Mouse (Mus musculus): Measurements from ENCODE around the gene Ankrd26. TPM values are rescaled to one million over a fixed set of nuclear protein-coding genes. Genes with fewer than 3 reads are reported as not detected.

Ankrd26 gene
- polyA plus RNA-seq (2012; rRNA removed): 1.0 TPM in 2 replicates

DNA sequence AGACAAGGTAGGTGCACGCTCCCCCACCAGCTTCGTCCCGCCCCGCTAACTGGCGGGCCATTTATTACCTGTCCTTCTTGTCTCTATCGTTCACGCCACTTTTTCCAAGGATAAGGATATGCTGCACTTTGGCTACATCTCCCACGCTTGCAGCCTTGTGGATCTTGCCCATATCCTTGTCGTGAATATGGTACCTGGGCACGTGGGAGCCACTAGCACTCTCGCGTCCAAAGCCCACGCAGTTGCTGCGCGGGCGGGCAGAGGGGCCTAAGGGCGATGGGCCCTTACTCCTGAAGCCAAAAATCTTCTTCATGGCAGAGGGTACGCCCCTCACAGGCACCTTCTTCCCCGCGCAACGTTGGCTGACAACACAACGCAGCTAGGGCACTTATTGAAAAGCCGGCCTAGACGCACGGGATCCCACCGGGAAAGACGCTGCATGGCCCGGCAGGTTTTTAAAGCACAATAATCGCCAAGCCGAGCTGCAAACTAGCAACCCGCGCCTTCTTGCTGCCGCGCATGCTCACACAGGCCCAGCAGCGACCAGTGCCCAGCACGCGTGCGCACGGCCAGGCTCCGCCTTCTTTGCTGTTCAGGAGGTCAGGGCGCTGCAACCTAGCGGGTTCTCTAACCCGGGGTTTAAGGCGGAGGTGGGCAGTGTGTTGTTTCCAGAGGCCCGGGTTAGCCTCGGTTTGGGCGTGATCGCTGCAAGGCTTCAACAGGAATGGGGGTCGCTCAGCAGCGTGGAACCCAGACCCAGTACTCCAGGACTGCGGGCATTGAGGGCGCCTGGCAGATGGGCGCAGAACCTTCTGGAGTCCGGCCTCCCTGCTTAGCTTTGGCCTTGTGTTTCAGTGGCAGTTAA, at the start of gene Ankrd26:
Gene Ankrd26 (minus strand): TSS at position 482 of the 865 bp plus-strand sequence.
- Histone ChIP-seq H3K27ac (ENCODE audit: insufficient read depth, low read depth, low read length) (peak within 1 kb of the TSS; percentile 44), H3K4me3 (ENCODE audit: insufficient read depth, low read depth, low read length) (peak within 1 kb of the TSS; percentile 72), H3K27me3 (replicated peaks; ENCODE audit: control insufficient read depth, insufficient read depth, low read length) (no peaks in the 10 kb centered on the region), H3K36me3 (ENCODE audit: control insufficient read depth, insufficient read depth, low read length) (no peaks in the 10 kb centered on the region; the same call in 1 of the 2 replicates), H3K4me1 (ENCODE audit: control insufficient read depth, insufficient read depth, low read length) (no peaks in the 10 kb centered on the region)
- peak; percentile 97 for DNase-seq
- 1% methylated on average over 54 of the region's 54 CpGs for WGBS
- TF ChIP-seq POLR2A (IDR thresholded peaks at IDR 0.05; ENCODE audit: low read depth, low read length) (peak; percentile 35), CTCF (conservative IDR thresholded peaks at IDR 0.05; ENCODE audit: insufficient read depth, insufficient read length, low read depth, low read length) (no peak)

DNA sequence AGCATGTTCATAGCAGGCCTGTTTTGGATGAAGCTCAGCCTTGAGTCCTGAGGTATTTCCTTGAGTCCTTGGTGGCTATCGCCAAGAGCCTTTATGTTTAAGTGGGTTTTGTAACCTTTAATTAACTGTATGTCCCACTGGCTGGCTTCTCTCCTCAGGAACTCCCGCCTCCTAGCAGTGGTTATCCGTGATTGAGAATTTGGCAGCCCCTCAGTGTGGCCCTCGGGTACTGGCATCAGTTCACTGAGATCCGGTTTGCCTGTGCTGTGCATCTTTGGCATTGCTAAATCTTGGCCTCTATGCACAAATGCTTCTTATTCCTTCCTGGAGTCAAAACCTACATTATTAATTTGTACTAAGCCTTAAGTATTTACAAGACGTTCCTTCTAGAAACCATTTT, 46.9 kb upstream of the Ankrd26 start:
- peaks cover 2% of the 10 kb centered on the region; the same call in 1 of the 2 replicates for H3K27me3 ChIP-seq (replicated peaks; ENCODE audit: control insufficient read depth, insufficient read depth, low read length)
- no peak for DNase-seq
- no peaks in the 10 kb centered on the region for H3K36me3 ChIP-seq (ENCODE audit: control insufficient read depth, insufficient read depth, low read length)
- no peak overlapping the region for H3K4me3 ChIP-seq (ENCODE audit: insufficient read depth, low read depth, low read length)
- TF ChIP-seq CTCF (conservative IDR thresholded peaks at IDR 0.05; ENCODE audit: insufficient read depth, insufficient read length, low read depth, low read length) (no peak), POLR2A (IDR thresholded peaks at IDR 0.05; ENCODE audit: low read depth, low read length) (no peak)
- no peak overlapping the region for H3K27ac ChIP-seq (ENCODE audit: insufficient read depth, low read depth, low read length)
- WGBS: 90% methylated on average over 6 of the region's 6 CpGs
- no peaks in the 10 kb centered on the region for H3K4me1 ChIP-seq (ENCODE audit: control insufficient read depth, insufficient read depth, low read length)

DNA sequence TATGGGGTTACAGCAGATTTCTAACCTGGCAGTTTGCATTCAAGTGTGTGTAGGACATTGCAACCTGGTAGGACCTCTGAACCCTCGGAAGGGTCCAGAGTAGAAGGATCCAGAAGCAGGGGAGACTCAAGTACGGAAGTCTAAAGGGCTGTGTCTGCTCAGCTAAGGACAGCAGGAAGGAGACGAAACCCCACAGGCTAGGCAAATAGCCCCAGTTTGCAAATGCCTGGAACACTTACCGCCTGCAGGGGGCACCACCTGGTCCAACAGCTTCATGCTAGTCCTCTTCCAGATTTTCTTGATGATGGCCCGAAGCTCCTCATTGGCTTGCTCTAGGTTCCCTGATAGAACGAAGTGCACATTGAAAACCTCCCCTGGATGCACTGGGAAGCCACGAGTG, 43.9 kb upstream of the Ankrd26 start:
- no peaks in the 10 kb centered on the region for H3K36me3 ChIP-seq (ENCODE audit: control insufficient read depth, insufficient read depth, low read length)
- TF ChIP-seq POLR2A (IDR thresholded peaks at IDR 0.05; ENCODE audit: low read depth, low read length): no peak
- 0 out of 2 replicates have a peak, but pooled peaks have one; percentile 6 for TF ChIP-seq CTCF (conservative IDR thresholded peaks at IDR 0.05; ENCODE audit: insufficient read depth, insufficient read length, low read depth, low read length)
- H3K27me3 ChIP-seq (replicated peaks; ENCODE audit: control insufficient read depth, insufficient read depth, low read length): no peaks in the 10 kb centered on the region
- no peak overlapping the region for H3K27ac ChIP-seq (ENCODE audit: insufficient read depth, low read depth, low read length)
- no peak overlapping the region for H3K4me3 ChIP-seq (ENCODE audit: insufficient read depth, low read depth, low read length)
- 73% methylated on average over 7 of the region's 7 CpGs for WGBS
- no peaks in the 10 kb centered on the region for H3K4me1 ChIP-seq (ENCODE audit: control insufficient read depth, insufficient read depth, low read length)
- DNase-seq: no peak

DNA sequence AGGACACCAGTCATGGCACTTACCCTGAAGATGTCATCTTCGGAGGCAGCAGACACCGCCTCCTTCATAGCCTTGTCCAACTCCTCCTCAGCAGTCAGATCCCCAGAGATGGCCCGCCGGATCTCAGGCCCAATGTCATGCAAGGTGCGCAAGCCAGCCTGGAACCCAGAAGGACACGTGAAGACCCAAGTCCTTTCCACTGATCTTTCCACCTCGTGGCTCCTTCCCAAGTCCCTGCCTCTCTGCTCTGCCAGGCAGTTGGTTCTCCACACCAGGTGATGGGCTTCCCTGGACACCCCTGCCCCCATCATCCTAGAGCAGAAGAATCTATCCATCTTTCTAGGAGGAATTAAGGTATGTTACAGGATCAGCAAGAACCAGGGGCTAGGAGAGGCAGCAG, 41.8 kb upstream of the Ankrd26 start:
- WGBS: 91% methylated on average over 7 of the region's 7 CpGs
- no peak for DNase-seq
- H3K36me3 ChIP-seq (ENCODE audit: control insufficient read depth, insufficient read depth, low read length): no peaks in the 10 kb centered on the region

DNA sequence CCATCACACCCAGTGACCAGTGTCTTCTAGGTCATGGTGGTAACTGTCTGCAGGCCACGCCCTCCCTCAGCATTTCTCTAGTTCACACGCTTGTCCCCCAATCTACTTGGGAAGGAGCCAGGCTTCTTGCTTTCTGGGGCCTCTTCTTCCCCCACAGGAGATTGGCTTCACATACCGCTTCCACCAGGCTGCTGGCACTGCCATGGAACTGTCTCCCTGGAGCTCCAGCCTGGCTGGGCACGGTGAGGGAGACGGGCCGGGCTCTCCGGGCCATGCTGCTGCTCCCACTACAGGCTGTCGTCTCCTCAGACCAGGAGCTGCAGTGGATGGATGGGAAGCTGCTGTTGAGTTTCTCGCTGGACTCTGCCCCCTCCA, 33.6 kb upstream of the Ankrd26 start:
- H3K4me3 ChIP-seq (ENCODE audit: insufficient read depth, low read depth, low read length): no peak overlapping the region
- H3K36me3 ChIP-seq (ENCODE audit: control insufficient read depth, insufficient read depth, low read length): no peaks in the 10 kb centered on the region
- H3K27me3 ChIP-seq (replicated peaks; ENCODE audit: control insufficient read depth, insufficient read depth, low read length): no peaks in the 10 kb centered on the region
- 74% methylated on average over 9 of the region's 9 CpGs for WGBS
- H3K4me1 ChIP-seq (ENCODE audit: control insufficient read depth, insufficient read depth, low read length): no peaks in the 10 kb centered on the region
- H3K27ac ChIP-seq (ENCODE audit: insufficient read depth, low read depth, low read length): no peak overlapping the region
- no peak for TF ChIP-seq CTCF (conservative IDR thresholded peaks at IDR 0.05; ENCODE audit: insufficient read depth, insufficient read length, low read depth, low read length)
- TF ChIP-seq POLR2A (IDR thresholded peaks at IDR 0.05; ENCODE audit: low read depth, low read length): no peak
- DNase-seq: no peak

More for the DNA sequence above, 41.8 kb upstream of the Ankrd26 start:
- H3K27ac ChIP-seq (ENCODE audit: insufficient read depth, low read depth, low read length): no peak overlapping the region
- H3K27me3 ChIP-seq (replicated peaks; ENCODE audit: control insufficient read depth, insufficient read depth, low read length): no peaks in the 10 kb centered on the region
- no peaks in the 10 kb centered on the region for H3K4me1 ChIP-seq (ENCODE audit: control insufficient read depth, insufficient read depth, low read length)
- TF ChIP-seq CTCF (conservative IDR thresholded peaks at IDR 0.05; ENCODE audit: insufficient read depth, insufficient read length, low read depth, low read length): no peak
- H3K4me3 ChIP-seq (ENCODE audit: insufficient read depth, low read depth, low read length): no peak overlapping the region

DNA sequence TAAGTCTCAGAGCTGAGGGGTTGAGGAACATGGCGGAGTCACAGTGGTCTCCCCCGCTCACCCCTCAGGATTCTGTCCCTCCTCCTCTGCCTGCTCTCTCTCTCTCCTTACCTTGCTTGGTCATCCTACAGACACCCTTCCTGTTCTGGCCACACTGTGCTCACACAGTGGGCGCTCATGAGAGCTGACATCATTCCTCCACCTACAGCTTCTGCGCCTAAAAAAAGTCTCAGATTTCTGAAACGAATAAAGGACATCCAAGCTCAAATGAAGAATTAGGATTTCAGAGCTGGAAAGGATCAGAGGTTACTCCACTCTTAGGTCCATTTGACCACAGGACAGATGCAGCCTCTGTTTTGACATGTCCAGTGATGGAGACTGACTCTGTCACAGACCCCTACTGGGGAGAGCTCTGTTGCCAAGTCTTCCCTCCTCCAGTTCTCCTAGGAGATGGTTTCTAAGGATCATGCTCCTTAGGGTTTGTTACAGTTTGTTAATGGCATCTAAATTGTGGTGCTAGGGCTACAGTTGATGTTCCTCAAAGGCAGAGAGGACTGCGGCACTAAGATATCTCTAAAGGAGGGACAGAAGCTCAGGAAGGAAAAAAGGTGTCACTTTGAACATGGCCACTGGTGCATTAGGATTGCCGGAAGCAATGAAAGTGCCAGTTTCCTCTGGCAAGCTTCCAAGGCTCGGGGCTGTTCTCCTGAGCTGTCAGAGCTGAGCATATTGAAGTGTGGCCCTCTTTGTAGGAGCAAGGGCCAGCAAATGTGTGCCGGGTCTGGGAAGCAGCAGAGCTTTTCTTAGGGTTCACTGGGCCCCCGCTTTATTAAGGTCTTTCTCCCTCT, 33.0 kb upstream of the Ankrd26 start:
- Histone ChIP-seq H3K36me3 (ENCODE audit: control insufficient read depth, insufficient read depth, low read length) (no peaks in the 10 kb centered on the region), H3K4me1 (ENCODE audit: control insufficient read depth, insufficient read depth, low read length) (no peaks in the 10 kb centered on the region), H3K27me3 (replicated peaks; ENCODE audit: control insufficient read depth, insufficient read depth, low read length) (no peaks in the 10 kb centered on the region), H3K4me3 (ENCODE audit: insufficient read depth, low read depth, low read length) (no peak overlapping the region), H3K27ac (ENCODE audit: insufficient read depth, low read depth, low read length) (no peak overlapping the region)
- no peak for TF ChIP-seq POLR2A (IDR thresholded peaks at IDR 0.05; ENCODE audit: low read depth, low read length)
- no peak for TF ChIP-seq CTCF (conservative IDR thresholded peaks at IDR 0.05; ENCODE audit: insufficient read depth, insufficient read length, low read depth, low read length)
- DNase-seq: no peak
- 76% methylated on average over 10 of the region's 10 CpGs for WGBS

DNA sequence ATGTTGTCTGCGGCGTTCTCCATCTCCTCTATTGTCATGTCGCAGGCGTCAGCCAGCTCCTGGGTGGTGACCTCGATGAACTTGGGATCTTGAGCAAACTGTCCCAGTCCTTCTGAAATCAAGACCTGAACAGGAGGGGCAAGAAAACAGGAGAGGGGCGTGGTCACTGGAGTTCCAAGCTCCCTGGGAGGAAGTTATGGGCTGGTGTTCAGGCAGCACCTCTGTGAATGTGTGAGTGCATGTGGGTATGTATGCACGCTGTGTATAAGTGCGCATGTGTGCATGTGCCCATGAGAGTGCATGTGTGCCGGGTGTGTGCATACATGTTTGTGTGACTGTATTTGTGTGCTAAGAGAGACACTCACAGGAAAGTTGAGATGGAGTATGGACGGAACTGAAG, 32.0 kb upstream of the Ankrd26 start:
- no peak overlapping the region for H3K27ac ChIP-seq (ENCODE audit: insufficient read depth, low read depth, low read length)
- H3K36me3 ChIP-seq (ENCODE audit: control insufficient read depth, insufficient read depth, low read length): no peaks in the 10 kb centered on the region
- 39% methylated on average over 10 of the region's 10 CpGs for WGBS
- DNase-seq: no peak
- no peaks in the 10 kb centered on the region for H3K4me1 ChIP-seq (ENCODE audit: control insufficient read depth, insufficient read depth, low read length)
- H3K27me3 ChIP-seq (replicated peaks; ENCODE audit: control insufficient read depth, insufficient read depth, low read length): no peaks in the 10 kb centered on the region
- TF ChIP-seq CTCF (conservative IDR thresholded peaks at IDR 0.05; ENCODE audit: insufficient read depth, insufficient read length, low read depth, low read length) (no peak), POLR2A (IDR thresholded peaks at IDR 0.05; ENCODE audit: low read depth, low read length) (no peak)
- peak overlapping the region; percentile 54; the same call in 1 of the 2 replicates for H3K4me3 ChIP-seq (ENCODE audit: insufficient read depth, low read depth, low read length)

All from kidney, adult 2 months (tissue).